Mouse (Mus musculus) liver, adult 2 months (tissue): Measurements from ENCODE around the gene Pogk. TPM values are rescaled to one million over a fixed set of nuclear protein-coding genes. Genes with fewer than 3 reads are reported as not detected.

ENCODE experiments used
- DNase-seq: peaks from one replicate; pipeline ENCODE4 v3.0.0-alpha.2; 2011; ENCODE audit warnings: low read depth, low spot score; ENCODE audit errors: extremely low read depth
- H3K27ac ChIP-seq: fragments of 200-500 bp; replicated peaks from 2 replicates; pipeline ENCODE4 v1.5.1; 2012; ENCODE audit warnings: low read depth, mild to moderate bottlenecking, control low read depth, inconsistent platforms, low read length; ENCODE audit not compliant: insufficient read depth
- H3K27me3 ChIP-seq: fragments of 200-500 bp; 2 replicates; pipeline ENCODE4 v1.6.1; 2012; ENCODE audit warnings: mild to moderate bottlenecking, moderate library complexity, low read length, inconsistent platforms; ENCODE audit not compliant: control insufficient read depth, insufficient read depth
- H3K36me3 ChIP-seq: fragments of 200-500 bp; 2 replicates; pipeline ENCODE4 v1.6.1; 2012; ENCODE audit warnings: low read length, inconsistent platforms; ENCODE audit not compliant: control insufficient read depth, insufficient read depth
- H3K4me1 ChIP-seq: fragments of 200-500 bp; 2 replicates; pipeline ENCODE4 v1.6.1; 2011; ENCODE audit warnings: low read length; ENCODE audit not compliant: control insufficient read depth, insufficient read depth
- H3K4me3 ChIP-seq: fragments of 200-500 bp; 2 replicates; pipeline ENCODE4 v1.5.1; 2011; ENCODE audit warnings: low read depth, mild to moderate bottlenecking, control low read depth, low read length, moderate library complexity; ENCODE audit not compliant: insufficient read depth
- H3K79me2 ChIP-seq: fragments of 200-500 bp; 2 replicates; pipeline ENCODE4 v1.6.1; 2012; ENCODE audit warnings: inconsistent platforms, mild to moderate bottlenecking, low read length, moderate library complexity; ENCODE audit not compliant: control insufficient read depth, insufficient read depth
- H3K9ac ChIP-seq: fragments of 200-500 bp; 2 replicates; pipeline ENCODE4 v1.6.1; 2012; ENCODE audit warnings: low read depth, mild to moderate bottlenecking, control low read depth, inconsistent platforms, low read length
- CTCF ChIP-seq: fragments of 200-500 bp; IDR thresholded peaks from 2 replicates; pipeline ENCODE4 v1.5.1; 2011; ENCODE audit warnings: low read depth, low read length, control low read depth
- POLR2A ChIP-seq: fragments of 200-500 bp; IDR thresholded peaks from 2 replicates; pipeline ENCODE4 v1.6.1; 2011; ENCODE audit warnings: low read length, control low read depth; ENCODE audit not compliant: insufficient read depth; ENCODE audit errors: extremely low read depth
- WGBS: fragments of 180-500 bp; shearing (Covaris S2); methylation state at CpG from one replicate; pipeline ENCODE4 v1.1.7; 2018; 5-methylcytosine and 5-hydroxymethylcytosine counted together
- polyA plus RNA-seq: library from polyadenylated mRNA; depleted of rRNA; stranded (reverse); fragments of >200 nt; gene quantifications from 2 replicates; pipeline ENCODE4 v1.2.3, GENCODE M21; 2012; rRNA removed
- total RNA-seq: library from RNA; depleted of rRNA; stranded (reverse); fragments of >200 nt; gene quantifications from 2 replicates; pipeline ENCODE4 v1.2.3, GENCODE M21; 2014; rRNA removed

The Pogk gene
- total RNA-seq (1.8 and 3.3 TPM in 2 replicates), polyA plus RNA-seq (1.8 and 1.9 TPM in 2 replicates)

- H3K4me1 ChIP-seq: no peaks in the 10 kb centered on the region
- no peaks in the 10 kb centered on the region for H3K36me3 ChIP-seq
- no peaks in the 10 kb centered on the region for H3K79me2 ChIP-seq
- H3K4me3 ChIP-seq: peak within 1 kb of the TSS; percentile 54
- TF ChIP-seq POLR2A (no peak), CTCF (no peak)
- H3K27me3 ChIP-seq: no peaks in the 10 kb centered on the region
- DNase-seq: peak; percentile 60
- 7% methylated on average over 48 of the region's 49 CpGs for WGBS
- H3K9ac ChIP-seq: peak within 1 kb of the TSS; percentile 72
- no peak within 1 kb of the TSS for H3K27ac ChIP-seq
Observed at GRCm38 (mm10) chr1:166409701-166410220, at the start of gene Pogk. Gene Pogk (minus strand): TSS chr1:166409863.

- 81% methylated on average over 3 of the region's 3 CpGs for WGBS
- H3K36me3 ChIP-seq: no peaks in the 10 kb centered on the region
- no peak overlapping the region for H3K9ac ChIP-seq
- TF ChIP-seq CTCF (no peak), POLR2A (no peak)
- no peak for DNase-seq
- H3K27me3 ChIP-seq: peaks cover 2% of the 10 kb centered on the region; the same call in 1 of the 2 replicates
- H3K4me3 ChIP-seq: no peak overlapping the region
- no peaks in the 10 kb centered on the region for H3K79me2 ChIP-seq
- no peak overlapping the region for H3K27ac ChIP-seq
- no peaks in the 10 kb centered on the region for H3K4me1 ChIP-seq
Observed at GRCm38 (mm10) chr1:166441992-166442391, 32.3 kb upstream of the Pogk start.

GRCm38 (mm10) chr1:166439426-166439825 is 29.8 kb upstream of the Pogk start:
- no peak for TF ChIP-seq POLR2A
- TF ChIP-seq CTCF: no peak
- H3K4me3 ChIP-seq: no peak overlapping the region
- 61% methylated on average over 6 of the region's 6 CpGs for WGBS

GRCm38 (mm10) chr1:166429809-166430431 is 20.3 kb upstream of the Pogk start:
- Histone ChIP-seq H3K27ac (no peak overlapping the region), H3K4me3 (no peak overlapping the region)
- 54% methylated on average over 10 of the region's 10 CpGs for WGBS

More at GRCm38 (mm10) chr1:166439426-166439825, 29.8 kb upstream of the Pogk start:
- Histone ChIP-seq H3K27ac (no peak overlapping the region), H3K9ac (no peak overlapping the region), H3K79me2 (no peaks in the 10 kb centered on the region), H3K4me1 (no peaks in the 10 kb centered on the region), H3K27me3 (peaks cover 2% of the 10 kb centered on the region; the same call in 1 of the 2 replicates), H3K36me3 (no peaks in the 10 kb centered on the region)
- DNase-seq: no peak

GRCm38 (mm10) chr1:166429053-166429452 is 19.4 kb upstream of the Pogk start:
- TF ChIP-seq POLR2A (no peak), CTCF (no peak)
- DNase-seq: peak; percentile 4
- Histone ChIP-seq H3K36me3 (no peaks in the 10 kb centered on the region), H3K4me1 (no peaks in the 10 kb centered on the region), H3K4me3 (no peak overlapping the region), H3K9ac (no peak overlapping the region), H3K27me3 (no peaks in the 10 kb centered on the region), H3K79me2 (no peaks in the 10 kb centered on the region), H3K27ac (no peak overlapping the region)
- whole genome bisulfite sequencing: 45% methylated on average over 3 of the region's 3 CpGs

More at GRCm38 (mm10) chr1:166429809-166430431, 20.3 kb upstream of the Pogk start:
- H3K9ac ChIP-seq: no peak overlapping the region
- TF ChIP-seq CTCF (no peak), POLR2A (no peak)
- no peaks in the 10 kb centered on the region for H3K4me1 ChIP-seq
- peak; percentile 39 for DNase-seq
- no peaks in the 10 kb centered on the region for H3K27me3 ChIP-seq
- H3K79me2 ChIP-seq: no peaks in the 10 kb centered on the region
- no peaks in the 10 kb centered on the region for H3K36me3 ChIP-seq

GRCm38 (mm10) chr1:166412266-166412665 is 2.6 kb upstream of the Pogk start:
- H3K4me1 ChIP-seq: no peaks in the 10 kb centered on the region
- no peak overlapping the region for H3K9ac ChIP-seq
- H3K4me3 ChIP-seq: no peak overlapping the region
- no peaks in the 10 kb centered on the region for H3K36me3 ChIP-seq
- H3K27ac ChIP-seq: no peak overlapping the region
- H3K79me2 ChIP-seq: no peaks in the 10 kb centered on the region
- 96% methylated on average over 3 of the region's 3 CpGs for WGBS
- DNase-seq: no peak
- TF ChIP-seq CTCF: no peak
- TF ChIP-seq POLR2A: no peak
- H3K27me3 ChIP-seq: no peaks in the 10 kb centered on the region
